Mouse (Mus musculus) hindbrain, embryonic 15.5 days (tissue): ENCODE data around the gene Ubap2l. TPM values are rescaled to one million over a fixed set of nuclear protein-coding genes. Genes with fewer than 3 reads are reported as not detected.

Experiments
- ATAC-seq: fragments of 200-750 bp; cut with Nextera tagmentation; 2 replicates; pipeline ENCODE4 v1.8.0; 2017; ENCODE audit warnings: low read depth, moderate number of reproducible peaks, moderate TSS enrichment; ENCODE audit not compliant: low FRiP score
- H3K27ac ChIP-seq: fragments of 300-500 bp; sonication (generic); replicated peaks from 2 replicates; pipeline ENCODE4 v1.5.1; 2015; ENCODE audit warnings: mild to moderate bottlenecking, inconsistent platforms
- H3K27me3 ChIP-seq: fragments of 300-500 bp; sonication (generic); 2 replicates; pipeline ENCODE4 v1.6.1; 2015; ENCODE audit warnings: control low read depth, inconsistent platforms
- H3K36me3 ChIP-seq: fragments of 300-500 bp; sonication (generic); 2 replicates; pipeline ENCODE4 v1.6.1; 2015; ENCODE audit warnings: control low read depth, inconsistent platforms
- H3K4me1 ChIP-seq: fragments of 300-500 bp; sonication (generic); replicated peaks from 2 replicates; pipeline ENCODE4 v1.6.1; 2015; ENCODE audit warnings: control low read depth, inconsistent platforms
- H3K4me2 ChIP-seq: fragments of 300-500 bp; sonication (generic); 2 replicates; pipeline ENCODE4 v1.6.1; 2015; ENCODE audit warnings: moderate library complexity, mild to moderate bottlenecking, inconsistent platforms
- H3K4me3 ChIP-seq: fragments of 300-500 bp; sonication (generic); 2 replicates; pipeline ENCODE4 v1.5.1; 2015; ENCODE audit warnings: mild to moderate bottlenecking, inconsistent platforms
- H3K9ac ChIP-seq: fragments of 300-500 bp; sonication (generic); 2 replicates; pipeline ENCODE4 v1.6.1; 2015; ENCODE audit warnings: inconsistent platforms
- H3K9me3 ChIP-seq: fragments of 300-500 bp; sonication (generic); 2 replicates; pipeline ENCODE4 v1.6.1; 2016; ENCODE audit warnings: control low read depth, inconsistent platforms
- WGBS: fragments of 180-500 bp; shearing (Covaris S2); methylation state at CpG from one replicate; pipeline ENCODE4 v1.1.7; 2015; 5-methylcytosine and 5-hydroxymethylcytosine counted together
- polyA plus RNA-seq: library from polyadenylated mRNA; unstranded; fragments of >200 nt; fragmentation: Nextera tagmentation; extraction: Ambion mirVana; gene quantifications from 2 replicates; pipeline ENCODE4 v1.2.1, GENCODE M21; 2015

The Ubap2l gene
- 121 and 130 TPM in 2 replicates for polyA plus RNA-seq

GRCm38 (mm10) chr3:90052351-90053241 lies at the start of gene Ubap2l:
Gene Ubap2l, minus strand, starts transcription at chr3:90052628.
- H3K27me3 ChIP-seq: no peaks in the 10 kb centered on the region
- H3K36me3 ChIP-seq: peaks cover 21% of the 10 kb centered on the region
- peak within 1 kb of the TSS; percentile 83 for H3K9ac ChIP-seq
- WGBS: under 1% methylated on average over 68 of the region's 81 CpGs
- peak within 1 kb of the TSS; percentile 93 for H3K27ac ChIP-seq
- no peaks in the 10 kb centered on the region for H3K9me3 ChIP-seq
- peak; percentile 94 for ATAC-seq
- H3K4me1 ChIP-seq: peaks cover 43% of the 10 kb centered on the region
- H3K4me2 ChIP-seq: peak within 1 kb of the TSS; percentile 77
- peak within 1 kb of the TSS; percentile 74 for H3K4me3 ChIP-seq

GRCm38 (mm10) chr3:90101673-90102072 lies 49.2 kb upstream of the Ubap2l start:
- Histone ChIP-seq H3K27ac (no peak overlapping the region), H3K4me3 (no peak overlapping the region), H3K9me3 (no peaks in the 10 kb centered on the region), H3K9ac (no peak overlapping the region), H3K27me3 (no peaks in the 10 kb centered on the region), H3K4me1 (no peaks in the 10 kb centered on the region), H3K36me3 (peaks cover 18% of the 10 kb centered on the region), H3K4me2 (no peak overlapping the region)
- ATAC-seq: no peak
- 96% methylated on average over 2 of the region's 2 CpGs for WGBS

GRCm38 (mm10) chr3:90101010-90101409 lies 48.6 kb upstream of the Ubap2l start:
- H3K27ac ChIP-seq: no peak overlapping the region
- H3K9ac ChIP-seq: no peak overlapping the region
- no peak overlapping the region for H3K4me2 ChIP-seq
- no peaks in the 10 kb centered on the region for H3K9me3 ChIP-seq
- ATAC-seq: no peak
- no peak overlapping the region for H3K4me3 ChIP-seq
- H3K27me3 ChIP-seq: no peaks in the 10 kb centered on the region
- 93% methylated on average over 3 of the region's 3 CpGs for WGBS
- H3K36me3 ChIP-seq: peaks cover 18% of the 10 kb centered on the region
- no peaks in the 10 kb centered on the region for H3K4me1 ChIP-seq

- Histone ChIP-seq H3K4me2 (no peak overlapping the region), H3K4me1 (no peaks in the 10 kb centered on the region), H3K27me3 (no peaks in the 10 kb centered on the region), H3K4me3 (no peak overlapping the region), H3K36me3 (peaks cover 36% of the 10 kb centered on the region), H3K27ac (no peak overlapping the region), H3K9me3 (no peaks in the 10 kb centered on the region), H3K9ac (no peak overlapping the region)
- no peak for ATAC-seq
- 78% methylated on average over 5 of the region's 5 CpGs for WGBS
Observed at GRCm38 (mm10) chr3:90097928-90098327, 45.5 kb upstream of the Ubap2l start.

GRCm38 (mm10) chr3:90094453-90094852 lies 42.0 kb upstream of the Ubap2l start:
- H3K9me3 ChIP-seq: no peaks in the 10 kb centered on the region
- no peak overlapping the region for H3K4me2 ChIP-seq
- 97% methylated on average over 3 of the region's 3 CpGs for whole genome bisulfite sequencing
- H3K27me3 ChIP-seq: no peaks in the 10 kb centered on the region
- H3K27ac ChIP-seq: no peak overlapping the region
- H3K9ac ChIP-seq: no peak overlapping the region
- ATAC-seq: no peak
- peaks cover 65% of the 10 kb centered on the region for H3K36me3 ChIP-seq
- H3K4me1 ChIP-seq: no peaks in the 10 kb centered on the region
- H3K4me3 ChIP-seq: no peak overlapping the region

- Histone ChIP-seq H3K9ac (no peak overlapping the region), H3K4me3 (no peak overlapping the region), H3K27ac (no peak overlapping the region), H3K36me3 (peaks cover 77% of the 10 kb centered on the region), H3K4me1 (no peaks in the 10 kb centered on the region), H3K27me3 (no peaks in the 10 kb centered on the region), H3K4me2 (no peak overlapping the region), H3K9me3 (no peaks in the 10 kb centered on the region)
- 90% methylated on average over 6 of the region's 6 CpGs for WGBS
- no peak for ATAC-seq
Observed at GRCm38 (mm10) chr3:90090892-90091291, 38.5 kb upstream of the Ubap2l start.

GRCm38 (mm10) chr3:90088617-90089016 lies 36.2 kb upstream of the Ubap2l start:
- Histone ChIP-seq H3K9ac (no peak overlapping the region), H3K36me3 (peaks cover 64% of the 10 kb centered on the region), H3K4me3 (no peak overlapping the region), H3K9me3 (no peaks in the 10 kb centered on the region), H3K27me3 (no peaks in the 10 kb centered on the region), H3K4me1 (peaks cover 18% of the 10 kb centered on the region), H3K27ac (no peak overlapping the region), H3K4me2 (no peak overlapping the region)
- no peak for ATAC-seq
- 98% methylated on average over 2 of the region's 2 CpGs for WGBS

- WGBS: 95% methylated on average over 5 of the region's 5 CpGs
- Histone ChIP-seq H3K4me1 (peaks cover 43% of the 10 kb centered on the region), H3K9ac (no peak overlapping the region), H3K36me3 (peaks cover 41% of the 10 kb centered on the region), H3K4me2 (no peak overlapping the region), H3K9me3 (no peaks in the 10 kb centered on the region), H3K27ac (no peak overlapping the region), H3K27me3 (no peaks in the 10 kb centered on the region), H3K4me3 (no peak overlapping the region)
- ATAC-seq: no peak
Observed at GRCm38 (mm10) chr3:90086068-90086467, 33.6 kb upstream of the Ubap2l start.

- Histone ChIP-seq H3K9me3 (no peaks in the 10 kb centered on the region), H3K9ac (no peak overlapping the region), H3K4me2 (no peak overlapping the region), H3K27ac (no peak overlapping the region), H3K4me3 (no peak overlapping the region), H3K27me3 (no peaks in the 10 kb centered on the region), H3K4me1 (peaks cover 46% of the 10 kb centered on the region), H3K36me3 (peaks cover 33% of the 10 kb centered on the region)
- WGBS: 86% methylated on average over 6 of the region's 6 CpGs
- no peak for ATAC-seq
Observed at GRCm38 (mm10) chr3:90085281-90085680, 32.9 kb upstream of the Ubap2l start.

GRCm38 (mm10) chr3:90084790-90085189 lies 32.4 kb upstream of the Ubap2l start:
- no peaks in the 10 kb centered on the region for H3K27me3 ChIP-seq
- peaks cover 46% of the 10 kb centered on the region for H3K4me1 ChIP-seq
- no peak overlapping the region for H3K4me2 ChIP-seq
- ATAC-seq: no peak
- peak overlapping the region; percentile 54; the same call in 1 of the 2 replicates for H3K27ac ChIP-seq
- H3K9ac ChIP-seq: no peak overlapping the region
- H3K36me3 ChIP-seq: peaks cover 28% of the 10 kb centered on the region
- no peak overlapping the region for H3K4me3 ChIP-seq
- 78% methylated on average over 4 of the region's 4 CpGs for WGBS
- H3K9me3 ChIP-seq: no peaks in the 10 kb centered on the region

- H3K27me3 ChIP-seq: no peaks in the 10 kb centered on the region
- H3K4me3 ChIP-seq: no peak overlapping the region
- peaks cover 18% of the 10 kb centered on the region for H3K36me3 ChIP-seq
- H3K9me3 ChIP-seq: no peaks in the 10 kb centered on the region
- H3K4me2 ChIP-seq: peak overlapping the region; percentile 23; the same call in 1 of the 2 replicates
- H3K4me1 ChIP-seq: peaks cover 49% of the 10 kb centered on the region
- WGBS: 22% methylated on average over 3 of the region's 3 CpGs
- peak overlapping the region; percentile 54 for H3K27ac ChIP-seq
- no peak for ATAC-seq
- H3K9ac ChIP-seq: no peak overlapping the region
Observed at GRCm38 (mm10) chr3:90083698-90084324, 31.4 kb upstream of the Ubap2l start.

GRCm38 (mm10) chr3:90083034-90083433 lies 30.6 kb upstream of the Ubap2l start:
- no peak for ATAC-seq
- peak overlapping the region; percentile 0; the same call in 1 of the 2 replicates for H3K4me2 ChIP-seq
- H3K9ac ChIP-seq: no peak overlapping the region
- H3K9me3 ChIP-seq: no peaks in the 10 kb centered on the region
- H3K4me1 ChIP-seq: peaks cover 54% of the 10 kb centered on the region
- H3K36me3 ChIP-seq: peaks cover 11% of the 10 kb centered on the region
- peak overlapping the region; percentile 54; the same call in 1 of the 2 replicates for H3K27ac ChIP-seq
- 54% methylated on average over 5 of the region's 5 CpGs for WGBS
- H3K4me3 ChIP-seq: no peak overlapping the region
- no peaks in the 10 kb centered on the region for H3K27me3 ChIP-seq
